Mouse (Mus musculus): ENCODE data around the gene Amd2.

DNA sequence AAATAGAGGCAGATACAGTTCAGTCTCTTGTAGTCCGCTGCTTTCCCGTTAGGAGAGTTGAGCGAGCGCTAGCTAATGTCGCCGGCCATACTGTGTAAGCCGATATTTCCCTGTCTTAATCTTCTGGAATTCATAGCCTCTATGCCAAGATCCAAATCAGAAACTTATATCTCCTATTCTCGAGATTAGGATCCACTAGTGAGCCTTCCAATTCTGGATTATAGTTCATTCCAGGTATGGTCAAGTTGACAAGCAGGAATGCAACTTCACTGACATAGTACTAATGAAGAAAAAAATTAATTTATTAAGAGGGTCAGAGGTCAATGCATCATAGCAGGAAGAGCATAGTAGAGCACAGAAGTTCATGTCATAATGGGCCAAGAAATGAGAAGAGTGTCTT is at the start of gene Amd2:
- no peak for TF ChIP-seq CTCF (IDR thresholded peaks at IDR 0.05; ENCODE audit: low read depth, low read length)
- no peak for TF ChIP-seq POLR2A (IDR thresholded peaks at IDR 0.05; ENCODE audit: extremely low read depth, insufficient read depth, low read length)

Measured in liver, adult 2 months (tissue).